Mouse (Mus musculus): ENCODE measurements around the gene Mpp2. TPM values are rescaled to one million over a fixed set of nuclear protein-coding genes. Genes with fewer than 3 reads are reported as not detected.

The Mpp2 gene
- total and polyA plus RNA-seq, 2 experiments from 2014 or later = 33.9 to 68.4 TPM

DNA sequence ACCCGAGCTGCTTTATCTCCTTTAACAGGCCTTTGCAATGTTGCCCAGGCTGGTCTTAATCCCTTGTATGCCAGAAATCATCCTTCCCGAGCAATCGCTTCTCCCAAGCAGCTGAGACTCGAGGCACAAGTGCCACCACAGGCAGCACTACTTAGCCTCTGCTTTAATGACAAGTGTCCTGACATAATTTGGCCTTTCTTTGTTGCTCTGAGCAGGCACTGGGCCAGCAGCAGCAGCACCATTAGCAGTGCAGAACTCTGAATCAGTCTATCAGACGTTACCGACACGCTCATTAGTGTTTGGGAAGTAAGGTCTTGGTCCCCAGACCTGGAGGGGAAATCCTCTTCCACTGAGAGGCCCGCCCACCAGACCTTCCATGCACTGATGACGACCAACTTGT lies 68.6 kb downstream of the Mpp2 start:
- no peak for ATAC-seq (ENCODE audit: low FRiP score)
- no peak for TF ChIP-seq CTCF (IDR thresholded peaks at IDR 0.05)
- no peak overlapping the region for H3K27ac ChIP-seq (ENCODE audit: low read depth, low read length)
- no peak overlapping the region for H3K4me2 ChIP-seq (ENCODE audit: low read depth, low read length, poor library complexity, severe bottlenecking)
- no peaks in the 10 kb centered on the region for H3K4me1 ChIP-seq (ENCODE audit: insufficient read depth, low read length)
- WGBS = 58% methylated on average over 9 of the region's 9 CpGs
- H3K9ac ChIP-seq (replicated peaks; ENCODE audit: low read length, poor library complexity, severe bottlenecking) = no peak overlapping the region
- H3K36me3 ChIP-seq (ENCODE audit: insufficient read depth, low read length) = peaks cover 25% of the 10 kb centered on the region
- no peak overlapping the region for H3K4me3 ChIP-seq (ENCODE audit: low read depth, low read length)
- H3K9me3 ChIP-seq (ENCODE audit: low read length) = no peaks in the 10 kb centered on the region
- no peak for DNase-seq (ENCODE audit: low spot score)
- no peaks in the 10 kb centered on the region for H3K27me3 ChIP-seq (ENCODE audit: insufficient read depth, low read length)

DNA sequence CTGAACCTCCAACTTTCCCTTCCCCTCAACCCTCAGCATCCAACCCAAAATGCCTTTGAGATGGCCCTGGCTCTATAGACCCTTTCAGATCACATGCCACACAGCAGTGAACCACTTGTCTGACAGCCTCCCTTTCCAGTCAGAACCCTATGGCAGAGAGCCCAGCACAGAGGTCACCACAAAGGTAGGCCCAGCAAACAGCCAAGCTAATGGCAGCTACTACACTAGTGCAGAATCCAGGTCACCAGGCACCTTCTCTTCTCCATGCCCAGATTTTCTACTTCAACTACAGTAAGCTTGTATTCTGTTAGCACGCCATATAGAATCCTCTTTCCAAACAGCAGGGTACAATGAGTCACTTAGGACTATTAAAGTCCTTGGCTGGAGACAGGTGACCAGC lies 72.2 kb downstream of the Mpp2 start:
- DNase-seq (ENCODE audit: low spot score) (no peak), ATAC-seq (ENCODE audit: low FRiP score) (no peak)
- H3K27me3 ChIP-seq (ENCODE audit: insufficient read depth, low read length) = no peaks in the 10 kb centered on the region
- TF ChIP-seq CTCF (IDR thresholded peaks at IDR 0.05) = no peak
- no peak overlapping the region for H3K9ac ChIP-seq (replicated peaks; ENCODE audit: low read length, poor library complexity, severe bottlenecking)
- H3K4me1 ChIP-seq (ENCODE audit: insufficient read depth, low read length) = no peaks in the 10 kb centered on the region
- no peaks in the 10 kb centered on the region for H3K9me3 ChIP-seq (ENCODE audit: low read length)
- no peak overlapping the region for H3K4me2 ChIP-seq (ENCODE audit: low read depth, low read length, poor library complexity, severe bottlenecking)
- no peak overlapping the region for H3K27ac ChIP-seq (ENCODE audit: low read depth, low read length)
- peaks cover 42% of the 10 kb centered on the region for H3K36me3 ChIP-seq (ENCODE audit: insufficient read depth, low read length)
- no peak overlapping the region for H3K4me3 ChIP-seq (ENCODE audit: low read depth, low read length)
- 96% methylated on average over 1 of the region's 1 CpGs for WGBS

DNA sequence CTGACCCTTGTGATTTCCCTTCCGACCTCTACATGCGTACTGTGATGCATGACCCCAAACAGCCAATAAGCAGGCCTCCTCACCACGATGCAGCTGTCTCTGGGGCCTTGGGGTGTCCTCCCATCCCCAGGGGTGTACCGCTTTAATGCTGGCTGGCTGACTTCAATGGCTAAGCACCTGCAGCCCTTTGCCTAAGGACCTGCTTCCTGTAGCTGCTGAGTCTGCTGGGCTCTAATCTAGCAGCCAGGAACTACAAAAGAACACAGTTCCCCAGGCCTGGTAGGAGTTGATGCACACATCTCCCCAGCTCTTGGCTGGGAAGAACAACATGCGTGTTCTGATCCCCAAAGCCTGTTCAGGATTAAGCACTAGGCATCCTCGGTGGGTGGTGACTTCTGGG lies 72.8 kb downstream of the Mpp2 start:
- H3K4me2 ChIP-seq (ENCODE audit: low read depth, low read length, poor library complexity, severe bottlenecking) = no peak overlapping the region
- H3K9me3 ChIP-seq (ENCODE audit: low read length) = no peaks in the 10 kb centered on the region
- no peaks in the 10 kb centered on the region for H3K27me3 ChIP-seq (ENCODE audit: insufficient read depth, low read length)
- ATAC-seq (ENCODE audit: low FRiP score) = no peak
- no peak overlapping the region for H3K9ac ChIP-seq (replicated peaks; ENCODE audit: low read length, poor library complexity, severe bottlenecking)
- H3K36me3 ChIP-seq (ENCODE audit: insufficient read depth, low read length) = peaks cover 42% of the 10 kb centered on the region
- H3K4me1 ChIP-seq (ENCODE audit: insufficient read depth, low read length) = no peaks in the 10 kb centered on the region
- 59% methylated on average over 6 of the region's 6 CpGs for WGBS
- TF ChIP-seq CTCF (IDR thresholded peaks at IDR 0.05) = no peak
- no peak overlapping the region for H3K27ac ChIP-seq (ENCODE audit: low read depth, low read length)
- H3K4me3 ChIP-seq (ENCODE audit: low read depth, low read length) = no peak overlapping the region
- DNase-seq (ENCODE audit: low spot score) = no peak

DNA sequence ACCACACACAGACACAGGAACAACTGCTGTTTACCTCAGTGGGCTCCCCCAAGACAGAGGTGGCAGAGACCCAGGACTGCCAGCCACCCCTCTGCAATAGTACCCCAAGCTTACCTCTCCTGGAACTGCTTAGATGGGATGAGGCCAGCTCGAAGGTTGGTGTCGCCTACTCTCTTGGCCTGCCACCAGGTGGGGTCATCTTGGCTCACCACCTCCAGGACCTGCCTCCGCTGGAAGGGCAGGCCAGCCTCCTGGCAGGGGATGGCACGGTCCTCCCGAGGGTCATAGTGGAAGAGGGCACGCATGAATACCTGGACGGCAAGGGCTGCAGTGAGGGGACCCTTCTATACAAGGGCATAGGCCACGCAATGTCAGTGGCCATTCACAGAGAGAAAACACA lies 75.1 kb downstream of the Mpp2 start:
- TF ChIP-seq CTCF (IDR thresholded peaks at IDR 0.05) = no peak; the same call in 1 of the 2 replicates
- H3K9me3 ChIP-seq (ENCODE audit: low read length) = no peaks in the 10 kb centered on the region

DNA sequence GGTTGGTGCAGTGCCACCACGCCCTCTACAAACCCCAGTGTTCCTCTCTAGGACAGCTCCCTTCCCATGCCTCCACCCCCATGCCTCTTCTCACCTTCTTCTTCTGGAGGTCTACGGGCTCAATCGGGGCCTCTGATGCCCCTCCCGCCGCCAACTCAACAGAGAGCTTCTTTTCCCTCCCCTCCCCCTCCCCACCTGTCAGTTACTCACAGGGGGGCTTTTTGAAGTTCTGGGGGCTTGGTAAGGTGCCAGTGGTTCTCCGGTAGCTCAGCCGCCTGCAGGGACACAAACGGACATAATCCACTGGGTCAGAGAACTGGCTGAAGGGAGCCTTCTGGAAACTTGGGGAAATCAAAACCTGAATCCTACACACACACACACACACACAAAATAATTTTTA lies 76.8 kb downstream of the Mpp2 start:
- peaks cover 62% of the 10 kb centered on the region for H3K36me3 ChIP-seq (ENCODE audit: insufficient read depth, low read length)
- DNase-seq (ENCODE audit: low spot score) = no peak
- 73% methylated on average over 8 of the region's 8 CpGs for whole genome bisulfite sequencing

More for the DNA sequence above, 75.1 kb downstream of the Mpp2 start:
- ATAC-seq (ENCODE audit: low FRiP score) = no peak
- DNase-seq (ENCODE audit: low spot score) = no peak
- Histone ChIP-seq H3K4me2 (ENCODE audit: low read depth, low read length, poor library complexity, severe bottlenecking) (no peak overlapping the region), H3K4me3 (ENCODE audit: low read depth, low read length) (no peak overlapping the region), H3K36me3 (ENCODE audit: insufficient read depth, low read length) (peaks cover 51% of the 10 kb centered on the region), H3K27ac (ENCODE audit: low read depth, low read length) (no peak overlapping the region), H3K9ac (replicated peaks; ENCODE audit: low read length, poor library complexity, severe bottlenecking) (no peak overlapping the region), H3K4me1 (ENCODE audit: insufficient read depth, low read length) (no peaks in the 10 kb centered on the region), H3K27me3 (ENCODE audit: insufficient read depth, low read length) (no peaks in the 10 kb centered on the region)
- WGBS = 94% methylated on average over 8 of the region's 8 CpGs

DNA sequence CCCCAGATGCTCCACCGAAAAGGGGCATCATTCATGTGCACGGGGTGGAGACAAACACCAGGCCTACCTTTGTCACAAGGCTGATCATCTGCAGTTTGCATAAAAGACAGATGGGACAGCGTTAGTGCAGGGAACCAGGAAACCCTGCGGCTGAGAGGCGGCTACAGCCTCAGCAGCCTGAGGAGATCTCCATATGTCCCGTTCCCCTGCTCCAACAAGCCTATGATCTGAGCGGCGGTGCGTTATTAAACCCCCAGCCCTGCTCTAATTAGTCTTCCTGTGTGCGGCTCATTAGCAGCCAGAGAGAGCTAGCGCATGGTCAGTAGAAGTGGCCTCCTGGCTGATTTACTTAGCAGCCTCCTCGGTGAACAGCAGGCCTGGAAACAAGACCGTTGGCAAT lies 78.2 kb downstream of the Mpp2 start:
- no peaks in the 10 kb centered on the region for H3K4me1 ChIP-seq (ENCODE audit: insufficient read depth, low read length)
- no peaks in the 10 kb centered on the region for H3K9me3 ChIP-seq (ENCODE audit: low read length)
- DNase-seq (ENCODE audit: low spot score) (peak; percentile 90), ATAC-seq (ENCODE audit: low FRiP score) (no peak)
- peaks cover 53% of the 10 kb centered on the region for H3K36me3 ChIP-seq (ENCODE audit: insufficient read depth, low read length)
- H3K9ac ChIP-seq (replicated peaks; ENCODE audit: low read length, poor library complexity, severe bottlenecking) = no peak overlapping the region
- no peak for TF ChIP-seq CTCF (IDR thresholded peaks at IDR 0.05)
- WGBS = 53% methylated on average over 13 of the region's 13 CpGs
- H3K27ac ChIP-seq (ENCODE audit: low read depth, low read length) = no peak overlapping the region
- H3K4me3 ChIP-seq (ENCODE audit: low read depth, low read length) = no peak overlapping the region
- no peak overlapping the region for H3K4me2 ChIP-seq (ENCODE audit: low read depth, low read length, poor library complexity, severe bottlenecking)
- H3K27me3 ChIP-seq (ENCODE audit: insufficient read depth, low read length) = no peaks in the 10 kb centered on the region

More for the DNA sequence above, 76.8 kb downstream of the Mpp2 start:
- Histone ChIP-seq H3K9ac (replicated peaks; ENCODE audit: low read length, poor library complexity, severe bottlenecking) (no peak overlapping the region), H3K27ac (ENCODE audit: low read depth, low read length) (no peak overlapping the region), H3K9me3 (ENCODE audit: low read length) (no peaks in the 10 kb centered on the region), H3K4me1 (ENCODE audit: insufficient read depth, low read length) (no peaks in the 10 kb centered on the region), H3K4me2 (ENCODE audit: low read depth, low read length, poor library complexity, severe bottlenecking) (no peak overlapping the region), H3K4me3 (ENCODE audit: low read depth, low read length) (no peak overlapping the region), H3K27me3 (ENCODE audit: insufficient read depth, low read length) (no peaks in the 10 kb centered on the region)
- ATAC-seq (ENCODE audit: low FRiP score) = no peak
- TF ChIP-seq CTCF (IDR thresholded peaks at IDR 0.05) = no peak
